ENCODE assay signal across 23 mouse cellular contexts in the genomic region with DNA sequence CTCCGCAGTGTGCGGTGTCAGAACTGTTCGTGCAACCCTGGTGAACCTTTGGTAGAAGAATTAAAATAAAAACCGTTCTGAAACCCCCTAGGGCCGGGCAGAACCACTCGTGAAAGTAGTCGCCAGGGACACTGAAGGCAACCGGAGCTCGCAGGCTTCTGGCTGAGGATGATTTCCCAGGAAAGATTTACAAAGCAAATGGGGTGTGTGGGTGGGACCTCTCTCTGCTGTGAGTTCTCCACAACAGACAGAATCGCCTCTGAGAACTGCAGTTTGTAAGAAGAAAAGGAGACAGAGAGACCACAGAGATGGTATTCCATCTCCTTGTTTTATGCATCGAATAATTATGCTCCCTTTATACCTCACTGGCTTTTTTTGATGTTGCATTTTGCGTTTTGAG.
DNase-seq lines count a peak whose midpoint lies in the region; ATAC-seq and TF ChIP-seq lines count a peak whose summit lies in the region.
"Had no signal": no experiment of that assay in that cellular context is flagged by ENCODE, and none has a peak within 500 bp of the region (broad histone marks: within the 10 kb centered on the region; RNA-seq: fewer than 3 reads in every experiment).

No protein-coding gene starts in this region.

- no peak for TF ChIP-seq CTCF in liver, postnatal 0 days (IDR thresholded peaks at IDR 0.05; ENCODE audit: low read depth)

- no peaks in the 10 kb centered on the region for H3K9me3 ChIP-seq in liver, postnatal 0 days (ENCODE audit: low read length)
- H3K9me3 ChIP-seq: embryonic facial prominence, embryonic 15.5 days; forebrain, embryonic 10.5 days; heart, embryonic 13.5 days; hindbrain, embryonic 15.5 days had no signal

- 83% methylated on average over 12 of the region's 12 CpGs for WGBS in liver, postnatal 0 days (ENCODE audit: insufficient replicate concordance)

- no peak overlapping the region for H3K4me2 ChIP-seq in liver, postnatal 0 days (ENCODE audit: low read depth, low read length)
- H3K4me2 ChIP-seq: embryonic facial prominence, embryonic 15.5 days; heart, embryonic 13.5 days; hindbrain, embryonic 15.5 days had no signal

- peak; percentile 15 to 29 for DNase-seq in frontal cortex, postnatal 36 days (ENCODE audit: low spot score in 2 of 2)
- no peak for DNase-seq in frontal cortex, postnatal 14 days (ENCODE audit: low spot score in 2 of 2)
- peak; percentile 14 to 76 for DNase-seq in left cerebral cortex, postnatal 25 days (ENCODE audit: low spot score in 2 of 2)
- no peak for DNase-seq in left cerebral cortex, postnatal 10 days (ENCODE audit: extremely low spot score in 1 of 2, low spot score in 2 of 2)
- DNase-seq in R1 (ENCODE audit: low read depth, low spot score) = peak; percentile 30
- no peak for DNase-seq in retina, embryonic 14.5 days (ENCODE audit: low spot score)
- DNase-seq in liver, postnatal 0 days = no peak
- DNase-seq: adrenal gland, adult 8-10 months; adrenal gland, postnatal 36 days; cerebellum, adult 11 months; cerebellum, adult 8-10 months; cerebellum, postnatal 14 days; embryo, embryonic 11 days; gastrocnemius, adult 2 months; gastrocnemius, postnatal 25 days; heart, postnatal 36 days had no signal

- no peaks in the 10 kb centered on the region for H3K4me1 ChIP-seq in liver, postnatal 0 days (ENCODE audit: insufficient read depth)
- H3K4me1 ChIP-seq: embryonic facial prominence, embryonic 15.5 days; heart, embryonic 13.5 days had no signal

- no peak overlapping the region for H3K4me3 ChIP-seq in liver, postnatal 0 days (ENCODE audit: low read depth, low read length)
- H3K4me3 ChIP-seq: embryonic facial prominence, embryonic 15.5 days; erythroblast, embryonic 14.5 days; forebrain, embryonic 10.5 days; gastrocnemius, adult 2 months; heart, embryonic 13.5 days; hindbrain, embryonic 15.5 days had no signal

- H3K27ac ChIP-seq in liver, postnatal 0 days (ENCODE audit: low read depth) = no peak overlapping the region
- H3K27ac ChIP-seq: embryonic facial prominence, embryonic 15.5 days; forebrain, embryonic 10.5 days; gastrocnemius, adult 2 months; heart, embryonic 13.5 days; hindbrain, embryonic 15.5 days had no signal

- no peak overlapping the region for H3K9ac ChIP-seq in liver, postnatal 0 days (replicated peaks)
- H3K9ac ChIP-seq: embryonic facial prominence, embryonic 15.5 days; heart, embryonic 13.5 days; hindbrain, embryonic 15.5 days had no signal

- no peaks in the 10 kb centered on the region for H3K27me3 ChIP-seq in liver, postnatal 0 days (ENCODE audit: insufficient read depth, low read length)
- H3K27me3 ChIP-seq: embryonic facial prominence, embryonic 15.5 days; heart, embryonic 13.5 days; hindbrain, embryonic 15.5 days; Patski had no signal

- intact Hi-C loops in left cerebral cortex, postnatal 25 days (cut with DNase I) = no loop called here
- intact Hi-C loops in left cerebral cortex, postnatal 10 days (cut with DNase I) = no loop called here

- TF ChIP-seq EP300 in liver, postnatal 0 days (IDR thresholded peaks at IDR 0.05; ENCODE audit: low read depth) = no peak

- no peaks in the 10 kb centered on the region for H3K36me3 ChIP-seq in liver, postnatal 0 days (replicated peaks; ENCODE audit: insufficient read depth, low read length)
- H3K36me3 ChIP-seq: embryonic facial prominence, embryonic 15.5 days; heart, embryonic 13.5 days; hindbrain, embryonic 15.5 days had no signal

- no peak for ATAC-seq in liver, postnatal 0 days
- ATAC-seq: forebrain, embryonic 14.5 days; Patski had no signal

Comparison
In these comparisons a context has a peak if more than half of its experiments do, and no peak if none do; other contexts are left out.
1. DNase-seq: peak in frontal cortex, postnatal 36 days (2 of 2), left cerebral cortex, postnatal 25 days (2 of 2) and R1 (single experiment); none in frontal cortex, postnatal 14 days (0 of 2), left cerebral cortex, postnatal 10 days (0 of 2), retina, embryonic 14.5 days (single experiment) and liver, postnatal 0 days (single experiment).